Mouse (Mus musculus): ENCODE measurements at regions not wholly inside any gene's neighbourhood (a gene's known extent, or its start where the extent isn't known, plus 50 kb on each side); places are given as distances from the start of the nearest gene placed in this dataset. TPM values are rescaled to one million over a fixed set of nuclear protein-coding genes. Genes with fewer than 3 reads are reported as not detected.
"Not testable (repeated sequence)": the region's sequence is repeated elsewhere in the genome, so short reads cannot be mapped to it uniquely, and the experiment has no call there.

- Histone ChIP-seq H3K4me1 (peaks cover 6% of the 10 kb centered on the region; the same call in 1 of the 2 replicates), H3K9me3 (no peaks in the 10 kb centered on the region), H3K27me3 (no peaks in the 10 kb centered on the region), H3K9ac (no peak overlapping the region), H3K4me3 (replicated peaks) (no peak overlapping the region), H3K4me2 (no peak overlapping the region), H3K36me3 (replicated peaks) (no peaks in the 10 kb centered on the region), H3K27ac (no peak overlapping the region)
- no peak for ATAC-seq (ENCODE audit: low FRiP score)
- WGBS: 94% methylated on average over 2 of the region's 2 CpGs
Measured at GRCm38 (mm10) chr7:113710541-113711270, 55.1 kb upstream of the Spon1 start.

GRCm38 (mm10) chr7:113711356-113711755 is 54.4 kb upstream of the Spon1 start:
- H3K27ac ChIP-seq; H3K4me2 ChIP-seq; H3K9me3 ChIP-seq; H3K4me1 ChIP-seq; ATAC-seq (ENCODE audit: low FRiP score); H3K27me3 ChIP-seq; H3K4me3 ChIP-seq (replicated peaks); H3K36me3 ChIP-seq (replicated peaks); H3K9ac ChIP-seq: not testable (repeated sequence)
- WGBS: 91% methylated on average over 3 of the region's 3 CpGs

Small RNA genes lying in the stretch of these regions (microRNA-seq; reads per million reads assigned to microRNA genes)
- gene Gm23700: not detected
